Mouse (Mus musculus) liver, adult 2 months (tissue): ENCODE data around the gene Epn2.

Experiments
- CTCF ChIP-seq: fragments of 200-500 bp; IDR thresholded peaks from 2 replicates; pipeline ENCODE4 v1.5.1; 2011; ENCODE audit warnings: low read depth, low read length, control low read depth
- POLR2A ChIP-seq: fragments of 200-500 bp; IDR thresholded peaks from 2 replicates; pipeline ENCODE4 v1.6.1; 2011; ENCODE audit warnings: low read length, control low read depth; ENCODE audit not compliant: insufficient read depth; ENCODE audit errors: extremely low read depth

GRCm38 (mm10) chr11:61571225-61571624 lies 8.3 kb downstream of the Epn2 start:
- no peak for TF ChIP-seq POLR2A
- TF ChIP-seq CTCF = no peak
